Mouse (Mus musculus): ENCODE results near the gene Mapt. TPM values are rescaled to one million over a fixed set of nuclear protein-coding genes. Genes with fewer than 3 reads are reported as not detected.

The Mapt gene
- polyA plus RNA-seq, 1 experiment from 2014 or later, result not detected

GRCm38 (mm10) chr11:104247141-104247717, 16.0 kb downstream of the Mapt start:
- Histone ChIP-seq H3K4me3 (ENCODE audit: inconsistent target) (no peak overlapping the region), H3K79me2 (ENCODE audit: inconsistent target) (no peaks in the 10 kb centered on the region), H3K36me3 (ENCODE audit: inconsistent target) (no peaks in the 10 kb centered on the region), H3K27ac (no peak overlapping the region)
- 84% methylated on average over 6 of the region's 6 CpGs for WGBS (ENCODE audit: missing documents)

- WGBS (ENCODE audit: missing documents), result 94% methylated on average over 5 of the region's 8 CpGs
- no peak overlapping the region for H3K4me3 ChIP-seq (ENCODE audit: inconsistent target)
Measured at GRCm38 (mm10) chr11:104249420-104249819, 18.2 kb downstream of the Mapt start.

GRCm38 (mm10) chr11:104251121-104251520, 19.9 kb downstream of the Mapt start:
- WGBS (ENCODE audit: missing documents), result 87% methylated on average over 6 of the region's 6 CpGs
- Histone ChIP-seq H3K36me3 (ENCODE audit: inconsistent target) (no peaks in the 10 kb centered on the region), H3K4me3 (ENCODE audit: inconsistent target) (no peak overlapping the region), H3K27ac (no peak overlapping the region), H3K79me2 (ENCODE audit: inconsistent target) (no peaks in the 10 kb centered on the region)

More at GRCm38 (mm10) chr11:104249420-104249819, 18.2 kb downstream of the Mapt start:
- Histone ChIP-seq H3K36me3 (ENCODE audit: inconsistent target) (no peaks in the 10 kb centered on the region), H3K27ac (no peak overlapping the region), H3K79me2 (ENCODE audit: inconsistent target) (no peaks in the 10 kb centered on the region)

GRCm38 (mm10) chr11:104252094-104252493, 20.9 kb downstream of the Mapt start:
- no peaks in the 10 kb centered on the region for H3K79me2 ChIP-seq (ENCODE audit: inconsistent target)
- no peak overlapping the region for H3K27ac ChIP-seq
- no peaks in the 10 kb centered on the region for H3K36me3 ChIP-seq (ENCODE audit: inconsistent target)
- no peak overlapping the region for H3K4me3 ChIP-seq (ENCODE audit: inconsistent target)
- 59% methylated on average over 3 of the region's 3 CpGs for WGBS (ENCODE audit: missing documents)

- 87% methylated on average over 10 of the region's 10 CpGs for WGBS (ENCODE audit: missing documents)
Measured at GRCm38 (mm10) chr11:104254408-104255039, 23.3 kb downstream of the Mapt start.

DNA sequence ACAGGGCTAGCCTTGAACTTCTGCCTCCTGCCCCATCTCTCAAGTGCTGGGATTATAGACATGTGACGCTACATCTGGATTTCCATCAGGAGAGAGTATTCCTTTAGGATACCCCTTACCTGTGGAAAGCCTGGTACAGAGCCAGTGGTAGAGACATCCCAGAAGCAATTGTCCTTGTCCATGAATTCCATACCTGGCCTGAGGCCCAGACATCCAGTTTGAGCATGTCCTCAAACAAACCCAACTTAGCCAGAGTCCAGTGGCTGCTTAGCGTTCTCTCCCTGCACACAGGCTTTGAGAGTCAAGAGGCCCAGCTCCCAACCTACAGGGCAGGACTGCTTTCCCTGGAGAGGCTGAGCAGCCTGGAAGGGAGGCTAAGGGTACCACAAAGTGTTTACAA, 25.0 kb downstream of the Mapt start:
- no peaks in the 10 kb centered on the region for H3K36me3 ChIP-seq (ENCODE audit: inconsistent target)
- H3K79me2 ChIP-seq (ENCODE audit: inconsistent target), result no peaks in the 10 kb centered on the region
- no peak overlapping the region for H3K27ac ChIP-seq
- WGBS (ENCODE audit: missing documents), result 91% methylated on average over 2 of the region's 2 CpGs
- H3K4me3 ChIP-seq (ENCODE audit: inconsistent target), result no peak overlapping the region

More at GRCm38 (mm10) chr11:104254408-104255039, 23.3 kb downstream of the Mapt start:
- H3K79me2 ChIP-seq (ENCODE audit: inconsistent target), result no peaks in the 10 kb centered on the region
- H3K36me3 ChIP-seq (ENCODE audit: inconsistent target), result no peaks in the 10 kb centered on the region
- no peak overlapping the region for H3K27ac ChIP-seq
- no peak overlapping the region for H3K4me3 ChIP-seq (ENCODE audit: inconsistent target)

GRCm38 (mm10) chr11:104258991-104259390, 27.8 kb downstream of the Mapt start:
- no peak overlapping the region for H3K27ac ChIP-seq
- no peaks in the 10 kb centered on the region for H3K79me2 ChIP-seq (ENCODE audit: inconsistent target)
- 57% methylated on average over 4 of the region's 4 CpGs for WGBS (ENCODE audit: missing documents)
- H3K4me3 ChIP-seq (ENCODE audit: inconsistent target), result no peak overlapping the region
- no peaks in the 10 kb centered on the region for H3K36me3 ChIP-seq (ENCODE audit: inconsistent target)

- H3K36me3 ChIP-seq (ENCODE audit: inconsistent target), result no peaks in the 10 kb centered on the region
- H3K4me3 ChIP-seq (ENCODE audit: inconsistent target), result no peak overlapping the region
- H3K79me2 ChIP-seq (ENCODE audit: inconsistent target), result no peaks in the 10 kb centered on the region
- H3K27ac ChIP-seq, result no peak overlapping the region
- WGBS (ENCODE audit: missing documents), result 91% methylated on average over 6 of the region's 6 CpGs
Measured at GRCm38 (mm10) chr11:104264683-104265082, 33.5 kb downstream of the Mapt start.

DNA sequence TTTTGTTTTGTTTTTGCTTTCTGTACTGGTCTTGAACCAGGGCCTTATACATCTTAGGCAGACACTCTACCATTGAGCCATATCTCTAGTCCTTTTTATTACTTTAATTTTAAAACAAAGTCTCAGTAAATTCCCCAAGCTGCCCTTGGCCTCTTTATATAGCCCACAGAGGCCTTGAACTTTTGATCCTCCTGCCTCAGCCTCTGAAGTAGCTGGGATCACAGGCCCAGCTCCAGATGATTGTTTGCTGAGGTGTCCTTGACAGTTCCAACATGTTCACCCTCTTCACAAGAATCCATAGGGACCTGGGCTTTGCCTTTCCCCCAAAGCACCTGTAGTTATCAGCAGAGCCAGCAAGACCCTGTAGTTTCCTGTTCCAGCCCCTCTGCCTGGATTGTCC, 34.5 kb downstream of the Mapt start:
- Histone ChIP-seq H3K4me3 (ENCODE audit: inconsistent target) (no peak overlapping the region), H3K79me2 (ENCODE audit: inconsistent target) (no peaks in the 10 kb centered on the region), H3K27ac (no peak overlapping the region), H3K36me3 (ENCODE audit: inconsistent target) (no peaks in the 10 kb centered on the region)

DNA sequence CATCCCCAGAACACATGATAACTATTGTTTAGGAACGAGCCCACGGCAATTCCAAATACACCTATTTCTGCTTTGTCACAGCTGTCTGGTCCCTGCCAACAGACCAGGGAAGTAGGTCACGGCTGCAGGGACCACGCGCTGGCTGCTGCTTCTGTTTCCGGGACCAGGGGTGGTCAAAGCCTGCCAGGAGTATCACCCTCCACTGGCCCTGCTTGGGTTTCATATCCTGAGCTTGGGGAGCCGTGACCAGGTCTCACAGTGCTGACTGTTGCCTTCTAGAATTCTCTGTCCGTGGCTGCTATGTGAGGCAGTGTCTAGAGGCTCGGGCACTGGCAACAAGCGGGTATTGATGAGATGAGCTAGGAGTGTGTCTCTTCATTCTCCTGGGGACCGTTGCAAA, 36.2 kb downstream of the Mapt start:
- Histone ChIP-seq H3K27ac (no peak overlapping the region), H3K4me3 (ENCODE audit: inconsistent target) (no peak overlapping the region), H3K79me2 (ENCODE audit: inconsistent target) (no peaks in the 10 kb centered on the region), H3K36me3 (ENCODE audit: inconsistent target) (no peaks in the 10 kb centered on the region)
- WGBS (ENCODE audit: missing documents), result 65% methylated on average over 11 of the region's 11 CpGs

- Histone ChIP-seq H3K4me3 (ENCODE audit: inconsistent target) (no peak overlapping the region), H3K36me3 (ENCODE audit: inconsistent target) (no peaks in the 10 kb centered on the region), H3K27ac (no peak overlapping the region), H3K79me2 (ENCODE audit: inconsistent target) (no peaks in the 10 kb centered on the region)
- WGBS (ENCODE audit: missing documents), result 73% methylated on average over 9 of the region's 9 CpGs
Measured at GRCm38 (mm10) chr11:104269385-104269822, 38.2 kb downstream of the Mapt start.

GRCm38 (mm10) chr11:104270452-104270851, 39.3 kb downstream of the Mapt start:
- 92% methylated on average over 3 of the region's 3 CpGs for WGBS (ENCODE audit: missing documents)
- Histone ChIP-seq H3K4me3 (ENCODE audit: inconsistent target) (no peak overlapping the region), H3K79me2 (ENCODE audit: inconsistent target) (no peaks in the 10 kb centered on the region), H3K36me3 (ENCODE audit: inconsistent target) (no peaks in the 10 kb centered on the region), H3K27ac (no peak overlapping the region)

- 94% methylated on average over 4 of the region's 4 CpGs for WGBS (ENCODE audit: missing documents)
- Histone ChIP-seq H3K27ac (no peak overlapping the region), H3K36me3 (ENCODE audit: inconsistent target) (no peaks in the 10 kb centered on the region), H3K4me3 (ENCODE audit: inconsistent target) (no peak overlapping the region), H3K79me2 (ENCODE audit: inconsistent target) (no peaks in the 10 kb centered on the region)
Measured at GRCm38 (mm10) chr11:104270876-104271275, 39.7 kb downstream of the Mapt start.

- H3K27ac ChIP-seq, result no peak overlapping the region
- H3K4me3 ChIP-seq (ENCODE audit: inconsistent target), result no peak overlapping the region
- WGBS (ENCODE audit: missing documents), result 89% methylated on average over 6 of the region's 6 CpGs
- no peaks in the 10 kb centered on the region for H3K36me3 ChIP-seq (ENCODE audit: inconsistent target)
- no peaks in the 10 kb centered on the region for H3K79me2 ChIP-seq (ENCODE audit: inconsistent target)
Measured at GRCm38 (mm10) chr11:104271876-104272275, 40.7 kb downstream of the Mapt start.

- Histone ChIP-seq H3K4me3 (ENCODE audit: inconsistent target) (no peak overlapping the region), H3K79me2 (ENCODE audit: inconsistent target) (no peaks in the 10 kb centered on the region), H3K36me3 (ENCODE audit: inconsistent target) (no peaks in the 10 kb centered on the region), H3K27ac (no peak overlapping the region)
- WGBS (ENCODE audit: missing documents), result 91% methylated on average over 8 of the region's 8 CpGs
Measured at GRCm38 (mm10) chr11:104272352-104272751, 41.2 kb downstream of the Mapt start.

DNA sequence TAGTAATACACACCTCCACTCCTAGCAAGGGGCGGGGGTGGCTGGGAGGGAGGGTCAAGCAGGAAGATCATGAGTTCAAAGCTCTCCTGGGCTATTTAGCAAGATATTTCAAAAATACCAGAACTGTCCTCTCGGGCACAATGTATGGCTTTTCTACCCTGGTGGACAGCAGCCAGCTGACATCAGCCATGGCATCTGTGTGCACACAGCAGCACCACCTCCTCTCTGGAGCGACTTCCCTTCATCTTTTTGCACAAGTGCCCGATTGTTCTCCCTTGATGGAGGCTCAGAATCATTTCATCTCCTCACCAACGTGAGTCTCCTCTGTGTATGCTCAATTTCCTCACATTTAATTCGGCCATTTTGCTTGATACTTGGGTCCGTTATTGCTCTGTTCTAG, 44.6 kb downstream of the Mapt start:
- 87% methylated on average over 7 of the region's 7 CpGs for WGBS (ENCODE audit: missing documents)
- H3K27ac ChIP-seq, result no peak overlapping the region
- no peak overlapping the region for H3K4me3 ChIP-seq (ENCODE audit: inconsistent target)

More for the DNA sequence above, 44.6 kb downstream of the Mapt start:
- Histone ChIP-seq H3K79me2 (ENCODE audit: inconsistent target) (no peaks in the 10 kb centered on the region), H3K36me3 (ENCODE audit: inconsistent target) (no peaks in the 10 kb centered on the region)

Data from macrophage (primary cell).